In the genomic region with DNA sequence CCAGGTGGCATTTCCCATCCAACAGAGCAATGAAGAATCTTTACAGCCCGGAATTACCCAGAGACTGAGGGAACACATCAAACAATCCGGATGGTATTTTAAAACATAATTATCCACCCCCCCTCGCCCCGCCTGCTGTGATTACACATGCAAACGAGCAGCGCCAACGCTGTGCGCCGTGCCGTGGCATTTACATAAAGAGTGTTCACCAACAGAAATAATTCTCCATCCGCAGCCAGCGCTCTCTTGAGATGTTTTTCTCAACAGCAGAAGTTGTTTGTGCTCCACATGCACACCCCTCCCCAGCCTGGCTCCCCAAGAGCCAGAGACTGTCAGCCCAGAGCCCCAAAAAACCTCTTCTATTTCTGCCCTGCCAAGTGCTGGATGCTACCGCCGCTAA, we compare ENCODE assay signal across 13 mouse cellular contexts. TPM values are rescaled to one million over a fixed set of nuclear protein-coding genes. Genes with fewer than 3 reads are reported as not detected.
A peak's percentile ranks its signal among the peaks of the same experiment; 100 is the strongest.
DNase-seq lines count a peak whose midpoint lies in the region.
"Had no signal": no experiment of that assay in that cellular context is flagged by ENCODE, and none has a peak within 500 bp of the region (broad histone marks: within the 10 kb centered on the region; RNA-seq: fewer than 3 reads in every experiment).

No protein-coding gene starts in this region.

- no peak overlapping the region for H3K27ac ChIP-seq in embryonic facial prominence, embryonic 10.5 days (replicated peaks)
- H3K27ac ChIP-seq: embryonic facial prominence, embryonic 13.5 days; lung, embryonic 15.5 days; neural tube, embryonic 12.5 days had no signal

- WGBS in embryonic facial prominence, embryonic 10.5 days: 85% methylated on average over 14 of the region's 14 CpGs

- H3K9me3 ChIP-seq in embryonic facial prominence, embryonic 10.5 days: no peaks in the 10 kb centered on the region
- H3K9me3 ChIP-seq: embryonic facial prominence, embryonic 13.5 days; lung, embryonic 15.5 days; neural tube, embryonic 12.5 days had no signal

- no peak overlapping the region for H3K4me3 ChIP-seq in embryonic facial prominence, embryonic 10.5 days
- H3K4me3 ChIP-seq: embryonic facial prominence, embryonic 13.5 days; lung, embryonic 15.5 days; neural tube, embryonic 12.5 days had no signal

- no peaks in the 10 kb centered on the region for H3K36me3 ChIP-seq in embryonic facial prominence, embryonic 10.5 days (replicated peaks)
- H3K36me3 ChIP-seq: embryonic facial prominence, embryonic 13.5 days; lung, embryonic 15.5 days had no signal

- intact Hi-C loops in left cerebral cortex, postnatal 4 days (cut with DNase I): no loop called here
- intact Hi-C loops in left cerebral cortex, postnatal 10 days (cut with DNase I): no loop called here

- H3K4me1 ChIP-seq in embryonic facial prominence, embryonic 10.5 days: peaks cover 10% of the 10 kb centered on the region
- H3K4me1 ChIP-seq: lung, embryonic 15.5 days had no signal

- H3K27me3 ChIP-seq in embryonic facial prominence, embryonic 10.5 days (replicated peaks; ENCODE audit: low read depth, poor library complexity, severe bottlenecking): no peaks in the 10 kb centered on the region; the same call in 1 of the 2 replicates
- H3K27me3 ChIP-seq: embryonic facial prominence, embryonic 13.5 days; lung, embryonic 15.5 days; neural tube, embryonic 12.5 days had no signal

- peak; percentile 81 for DNase-seq in left cerebral cortex, adult 11 months (ENCODE audit: low spot score)
- DNase-seq in left cerebral cortex, postnatal 4 days: no peak
- peak; percentile 83 to 92 for DNase-seq in frontal cortex, postnatal 36 days (ENCODE audit: low spot score in 2 of 2)
- peak; percentile 62 to 77 for DNase-seq in left cerebral cortex, postnatal 10 days (ENCODE audit: extremely low spot score in 1 of 2, low spot score in 2 of 2)
- DNase-seq in right cerebral cortex, postnatal 4 days: peak; percentile 66
- no peak for DNase-seq in urinary bladder, postnatal 10 days (ENCODE audit: low spot score)
- no peak for DNase-seq in adrenal gland, postnatal 4 days (ENCODE audit: low spot score in 2 of 2)
- no peak for DNase-seq in embryonic facial prominence, embryonic 10.5 days (ENCODE audit: low spot score)
- DNase-seq: heart, postnatal 4 days; kidney, postnatal 14 days had no signal

RNA-seq across cellular contexts. Expression of a gene that starts 45.0 kb away (rescaled TPM):
- 10 to 100 TPM; 90.5 to 92.0 TPM for total RNA-seq in left cerebral cortex, postnatal 4 days (2021)
- total RNA-seq in left cerebral cortex, postnatal 10 days (2021): 10 to 100 TPM; 82.3 to 85.1 TPM
- 10 to 100 TPM; 51.2 to 54.4 TPM for total RNA-seq in adrenal gland, postnatal 4 days (2021)
- polyA plus RNA-seq in embryonic facial prominence, embryonic 10.5 days (2016; fragmentation: Nextera tagmentation; extraction: Ambion mirVana): 94.9 and 95.9 TPM in 2 replicates

RNA-seq across cellular contexts. Expression of a gene that starts 56.5 kb away (rescaled TPM):
- 10 to 100 TPM; 24.6 to 26.5 TPM for total RNA-seq in left cerebral cortex, postnatal 4 days (2021)
- 10 to 100 TPM; 45.6 to 46.4 TPM for total RNA-seq in left cerebral cortex, postnatal 10 days (2021)
- 10 to 100 TPM; 24.8 to 27.0 TPM for total RNA-seq in adrenal gland, postnatal 4 days (2021)
- 5.7 and 5.9 TPM in 2 replicates for polyA plus RNA-seq in embryonic facial prominence, embryonic 10.5 days (2016; fragmentation: Nextera tagmentation; extraction: Ambion mirVana)

Comparison
In these comparisons a context has a peak if more than half of its experiments do, and no peak if none do; other contexts are left out.
1. DNase-seq: peak in left cerebral cortex, adult 11 months (single experiment), frontal cortex, postnatal 36 days (2 of 2), left cerebral cortex, postnatal 10 days (2 of 2) and right cerebral cortex, postnatal 4 days (single experiment); none in left cerebral cortex, postnatal 4 days (single experiment), urinary bladder, postnatal 10 days (single experiment), adrenal gland, postnatal 4 days (0 of 2) and embryonic facial prominence, embryonic 10.5 days (single experiment).